Mouse (Mus musculus) kidney, postnatal 0 days (tissue): ENCODE data around the gene Strn4. TPM values are rescaled to one million over a fixed set of nuclear protein-coding genes. Genes with fewer than 3 reads are reported as not detected.

ENCODE experiments used
- ATAC-seq: fragments of 200-750 bp; cut with Nextera tagmentation; replicated peaks from 2 replicates; pipeline ENCODE4 v1.8.0; 2017; ENCODE audit warnings: low read depth, moderate number of reproducible peaks, moderate TSS enrichment, moderate library complexity; ENCODE audit not compliant: low FRiP score
- DNase-seq: peaks from one replicate; pipeline ENCODE4 v3.0.0-alpha.2; 2016; ENCODE audit warnings: low spot score
- H3K27ac ChIP-seq: fragments of 300-500 bp; sonication (generic); 2 replicates; pipeline ENCODE4 v1.5.1; 2014; ENCODE audit warnings: mild to moderate bottlenecking
- H3K27me3 ChIP-seq: fragments of 300-500 bp; sonication (generic); 2 replicates; pipeline ENCODE4 v1.6.1; 2014; ENCODE audit warnings: low read length, mixed read lengths; ENCODE audit not compliant: insufficient read depth
- H3K36me3 ChIP-seq: fragments of 300-500 bp; sonication (generic); 2 replicates; pipeline ENCODE4 v1.6.1; 2014; ENCODE audit warnings: low read length, mixed read lengths; ENCODE audit not compliant: insufficient read depth
- H3K4me1 ChIP-seq: fragments of 300-500 bp; sonication (generic); replicated peaks from 2 replicates; pipeline ENCODE4 v1.6.1; 2014; ENCODE audit warnings: antibody characterized with exemption, low read length, mixed read lengths; ENCODE audit not compliant: insufficient read depth
- H3K4me2 ChIP-seq: fragments of 300-500 bp; sonication (generic); 2 replicates; pipeline ENCODE4 v1.6.1; 2014; ENCODE audit warnings: mild to moderate bottlenecking, low read length, moderate library complexity, mixed read lengths
- H3K4me3 ChIP-seq: fragments of 300-500 bp; sonication (generic); replicated peaks from 2 replicates; pipeline ENCODE4 v1.5.1; 2014; ENCODE audit warnings: low read depth, low read length
- H3K9ac ChIP-seq: fragments of 300-500 bp; sonication (generic); 2 replicates; pipeline ENCODE4 v1.6.1; 2014; ENCODE audit warnings: low read depth, low read length
- H3K9me3 ChIP-seq: fragments of 300-500 bp; sonication (generic); replicated peaks from 2 replicates; pipeline ENCODE4 v1.6.1; 2016; ENCODE audit warnings: low read length, inconsistent platforms, mixed read lengths
- CTCF ChIP-seq: IDR thresholded peaks from 2 replicates; pipeline ENCODE4 v1.5.1; 2016; ENCODE audit warnings: antibody characterized with exemption, low read depth, mild to moderate bottlenecking, moderate library complexity
- WGBS: fragments of 180-500 bp; shearing (Covaris S2); extraction: QIAGEN DNeasy Blood & Tissue Kit; methylation state at CpG from one replicate; pipeline ENCODE4 v1.1.7; 2014; 5-methylcytosine and 5-hydroxymethylcytosine counted together
- polyA plus RNA-seq: library from polyadenylated mRNA; unstranded; fragments of >200 nt; fragmentation: Nextera tagmentation; extraction: Ambion mirVana; gene quantifications from 2 replicates; pipeline ENCODE4 v1.2.1, GENCODE M21; 2015

Strn4 gene
- polyA plus RNA-seq, 1 experiment from 2014 or later: 65.4 TPM

DNA sequence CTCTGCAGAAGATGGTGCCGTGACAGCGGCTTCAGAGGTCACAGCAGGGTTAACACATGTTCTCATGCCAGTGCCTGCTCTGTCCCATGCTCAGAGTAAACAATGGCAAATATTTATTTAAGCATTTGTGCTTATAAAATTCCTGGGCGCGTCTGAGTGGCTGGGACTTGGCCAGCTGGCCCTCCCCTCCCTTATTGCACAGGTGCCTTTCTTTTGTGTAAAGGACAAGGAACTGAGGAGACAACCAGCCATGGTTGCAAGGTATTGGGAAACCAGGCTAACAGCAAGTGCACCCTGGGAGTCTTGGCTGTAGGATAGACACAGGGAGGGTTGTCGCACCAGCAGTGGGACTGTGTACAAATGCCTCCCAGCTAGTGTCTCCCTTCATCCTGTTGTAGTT, 23.4 kb upstream of the Strn4 start:
- Histone ChIP-seq H3K36me3 (peaks cover 29% of the 10 kb centered on the region), H3K9ac (0 out of 2 replicates have a peak overlapping the region, but pooled peaks have one; percentile 8), H3K4me1 (0 out of 2 replicates have a peak, but pooled peaks cover 4% of the 10 kb centered on the region), H3K27me3 (no peaks in the 10 kb centered on the region), H3K9me3 (no peaks in the 10 kb centered on the region), H3K4me2 (no peak overlapping the region), H3K27ac (no peak overlapping the region), H3K4me3 (no peak overlapping the region)
- DNase-seq: no peak
- no peak for TF ChIP-seq CTCF
- ATAC-seq: no peak; the same call in 1 of the 2 replicates
- WGBS: 58% methylated on average over 5 of the region's 5 CpGs

DNA sequence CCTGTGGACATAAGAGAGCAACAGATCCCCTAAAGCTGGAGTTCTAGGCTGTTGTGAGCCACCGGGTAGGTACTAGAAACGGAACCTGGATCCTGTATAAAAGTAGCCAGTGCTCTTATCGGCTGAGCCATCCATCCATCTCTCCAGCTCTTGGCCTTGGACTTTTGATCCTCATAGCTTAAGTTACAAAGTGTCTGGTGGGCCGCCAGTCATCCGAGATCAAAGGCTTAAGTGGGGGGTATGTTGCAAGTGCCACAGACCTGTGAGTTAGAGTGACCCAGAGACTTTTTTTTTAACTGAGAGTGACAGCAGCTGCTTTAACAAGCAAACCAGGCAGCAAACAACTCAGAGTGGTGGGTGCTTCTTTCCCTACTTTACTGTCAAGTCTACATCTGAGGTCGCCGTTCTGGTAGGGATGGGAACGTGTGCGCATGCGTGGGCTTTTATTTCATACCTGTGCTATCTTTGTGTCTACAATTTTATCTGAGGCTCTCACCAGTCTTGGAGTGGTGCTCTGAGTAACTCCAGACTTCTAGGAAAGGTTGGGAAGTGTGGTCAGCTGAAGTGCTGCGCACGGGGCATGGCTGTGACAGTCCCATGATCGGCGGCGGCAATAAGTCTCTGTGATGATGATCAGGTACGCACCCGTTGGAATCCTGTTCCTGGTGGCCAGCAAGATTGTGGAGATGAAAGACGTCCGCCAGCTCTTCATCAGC, 22.5 kb upstream of the Strn4 start:
- Histone ChIP-seq H3K9ac (no peak overlapping the region), H3K27ac (no peak overlapping the region)

GRCm38 (mm10) chr7:16794886-16795285, 20.8 kb upstream of the Strn4 start:
- H3K27ac ChIP-seq: no peak overlapping the region
- H3K36me3 ChIP-seq: peaks cover 31% of the 10 kb centered on the region
- no peak overlapping the region for H3K4me2 ChIP-seq
- no peak for ATAC-seq
- no peak for TF ChIP-seq CTCF
- H3K4me1 ChIP-seq: 0 out of 2 replicates have a peak, but pooled peaks cover 4% of the 10 kb centered on the region
- no peaks in the 10 kb centered on the region for H3K9me3 ChIP-seq
- no peak overlapping the region for H3K4me3 ChIP-seq
- H3K27me3 ChIP-seq: no peaks in the 10 kb centered on the region
- DNase-seq: no peak
- WGBS: 93% methylated on average over 5 of the region's 5 CpGs
- no peak overlapping the region for H3K9ac ChIP-seq

More for the DNA sequence above, 22.5 kb upstream of the Strn4 start:
- Histone ChIP-seq H3K27me3 (no peaks in the 10 kb centered on the region), H3K4me1 (0 out of 2 replicates have a peak, but pooled peaks cover 4% of the 10 kb centered on the region), H3K36me3 (peaks cover 32% of the 10 kb centered on the region), H3K4me2 (no peak overlapping the region), H3K4me3 (no peak overlapping the region), H3K9me3 (no peaks in the 10 kb centered on the region)
- WGBS: 76% methylated on average over 19 of the region's 19 CpGs
- no peak for TF ChIP-seq CTCF
- DNase-seq (no peak), ATAC-seq (no peak)

- H3K9ac ChIP-seq: no peak overlapping the region
- H3K4me2 ChIP-seq: no peak overlapping the region
- peak; percentile 61 for ATAC-seq
- no peaks in the 10 kb centered on the region for H3K27me3 ChIP-seq
- H3K4me1 ChIP-seq: no peaks in the 10 kb centered on the region
- WGBS: 26% methylated on average over 8 of the region's 8 CpGs
- peak; percentile 77 for TF ChIP-seq CTCF
- no peak overlapping the region for H3K4me3 ChIP-seq
- no peaks in the 10 kb centered on the region for H3K9me3 ChIP-seq
- DNase-seq: peak; percentile 78
- peaks cover 7% of the 10 kb centered on the region; the same call in 1 of the 2 replicates for H3K36me3 ChIP-seq
- no peak overlapping the region for H3K27ac ChIP-seq
These were observed 11.2 kb upstream of the Strn4 start for GRCm38 (mm10) chr7:16804409-16805028.

- 90% methylated on average over 9 of the region's 9 CpGs for WGBS
- ATAC-seq (no peak), DNase-seq (no peak)
- no peak; the same call in 1 of the 2 replicates for TF ChIP-seq CTCF
- Histone ChIP-seq H3K9me3 (no peaks in the 10 kb centered on the region), H3K27me3 (no peaks in the 10 kb centered on the region), H3K4me1 (peaks cover 10% of the 10 kb centered on the region), H3K4me3 (no peak overlapping the region), H3K36me3 (peaks cover 14% of the 10 kb centered on the region; the same call in 1 of the 2 replicates), H3K27ac (no peak overlapping the region), H3K4me2 (no peak overlapping the region), H3K9ac (no peak overlapping the region)
These were observed 7.8 kb upstream of the Strn4 start for GRCm38 (mm10) chr7:16807936-16808335.

DNA sequence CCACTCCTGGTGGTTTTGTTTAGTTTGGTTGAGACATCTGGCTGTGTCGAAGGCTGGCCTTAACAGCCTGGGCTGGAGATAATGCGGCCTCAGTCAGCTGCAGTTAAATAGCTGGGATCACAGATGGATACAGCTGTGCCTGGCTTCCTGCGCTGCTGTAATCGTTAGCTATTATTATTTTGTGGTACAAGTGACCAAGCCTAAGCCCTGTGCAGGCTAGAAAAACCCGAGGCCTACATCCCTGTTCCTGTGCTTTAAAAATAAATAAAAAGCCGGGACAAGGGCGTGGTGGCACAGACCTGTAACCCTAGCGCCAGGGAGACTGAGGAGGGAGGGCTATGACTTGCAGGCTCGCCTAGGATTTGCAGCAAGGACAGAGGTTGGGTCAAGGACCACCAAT, 7.0 kb upstream of the Strn4 start:
- WGBS: 80% methylated on average over 9 of the region's 9 CpGs
- TF ChIP-seq CTCF: no peak
- H3K36me3 ChIP-seq: peaks cover 14% of the 10 kb centered on the region; the same call in 1 of the 2 replicates
- no peak overlapping the region for H3K4me3 ChIP-seq
- H3K4me1 ChIP-seq: peaks cover 10% of the 10 kb centered on the region
- no peak overlapping the region for H3K27ac ChIP-seq
- no peak for DNase-seq
- H3K4me2 ChIP-seq: no peak overlapping the region
- ATAC-seq: no peak
- H3K9me3 ChIP-seq: no peaks in the 10 kb centered on the region
- H3K9ac ChIP-seq: no peak overlapping the region
- H3K27me3 ChIP-seq: no peaks in the 10 kb centered on the region
